Mouse (Mus musculus): ENCODE data around the gene Phtf2.

The Phtf2 gene

DNA sequence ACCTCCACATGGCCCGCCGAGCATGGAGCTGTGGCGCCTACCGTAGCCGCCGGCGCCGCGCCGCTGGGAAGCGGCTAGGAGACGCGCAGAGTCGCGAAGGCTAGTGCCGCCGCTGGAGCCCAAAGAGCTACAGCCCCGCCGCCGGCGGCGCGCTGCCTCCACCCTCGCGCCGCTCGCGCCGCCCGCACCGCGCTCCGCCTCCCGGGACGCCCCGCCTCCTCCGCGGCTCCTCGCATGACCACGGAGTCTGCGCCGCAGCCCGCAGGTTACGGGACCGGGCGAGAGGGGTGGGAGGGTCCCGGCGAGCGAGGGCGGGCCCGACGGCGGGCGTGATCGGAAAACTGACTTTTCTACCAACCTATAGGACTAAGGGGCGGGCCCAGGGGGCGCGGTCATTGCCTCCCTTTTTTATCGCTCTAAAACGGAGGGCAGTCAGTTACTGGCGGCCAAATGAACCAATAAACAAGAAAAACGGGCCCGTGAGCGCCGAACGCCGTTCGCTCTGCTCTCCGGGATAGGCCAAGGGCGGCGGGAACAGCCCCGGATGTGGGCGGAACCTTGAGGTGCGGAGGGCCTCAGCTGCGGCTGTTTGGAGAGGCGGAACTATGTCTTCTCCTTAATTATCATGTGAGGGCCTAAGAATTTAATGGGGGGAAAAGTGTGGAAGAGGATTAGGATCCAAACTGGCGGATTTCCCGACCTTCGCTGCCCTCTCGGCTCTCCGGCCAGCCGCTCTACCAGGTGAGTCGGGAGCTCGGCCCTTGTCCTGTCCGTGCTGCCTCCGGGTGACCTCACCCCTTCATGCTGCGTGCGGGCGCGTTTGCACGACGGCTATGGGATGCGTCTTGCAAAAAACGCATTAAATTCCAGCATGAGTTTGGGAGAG lies at the start of gene Phtf2, which contains the start of gene Tmem60:
TSS of gene Phtf2 (minus strand) at position 210 of the 886 bp plus-strand sequence.
TSS of gene Tmem60 (plus strand) at position 277 of the 886 bp plus-strand sequence.
- DNase-seq (ENCODE audit: low read depth, low spot score) = peak; percentile 99

DNA sequence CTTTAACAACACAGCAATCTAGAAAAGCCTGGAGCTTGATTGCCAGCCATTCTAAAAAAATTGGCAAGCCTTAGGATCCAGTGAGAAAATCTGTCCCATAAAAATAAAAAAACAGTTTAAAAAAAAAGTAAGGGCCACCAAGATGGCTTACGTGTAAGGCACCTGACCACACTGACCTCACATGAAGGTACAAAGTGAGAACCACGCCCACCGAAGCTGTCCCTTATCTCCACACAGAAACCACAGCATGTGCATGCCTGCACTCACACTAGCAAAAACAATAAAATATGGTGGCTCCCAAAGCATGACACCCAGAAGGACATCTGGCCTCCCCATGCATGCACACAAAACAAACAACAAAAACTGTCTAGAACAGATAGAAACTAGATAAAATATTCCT lies 49.4 kb upstream of the Phtf2 start:
- DNase-seq (ENCODE audit: low read depth, low spot score) = peak; percentile 51

DNA sequence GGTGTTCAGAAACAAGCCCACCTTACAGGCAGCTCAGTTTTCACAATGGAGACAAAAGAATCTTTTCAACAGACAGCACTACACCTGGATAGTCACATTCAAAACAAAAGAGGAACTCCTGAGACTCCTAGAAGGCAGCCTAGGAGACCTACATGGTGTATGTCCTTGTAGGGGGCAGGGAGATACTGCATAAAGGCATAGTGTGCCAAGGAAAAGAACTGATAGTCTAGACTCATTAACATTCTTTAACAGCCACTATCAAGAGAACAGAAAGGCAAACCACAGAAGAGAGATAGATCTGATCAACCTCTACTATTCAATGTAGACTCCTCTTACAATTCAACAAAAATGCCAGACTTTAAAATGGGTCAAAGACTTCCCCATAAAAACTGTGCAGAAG lies 48.5 kb upstream of the Phtf2 start:
- no peak for DNase-seq (ENCODE audit: low read depth, low spot score)

DNA sequence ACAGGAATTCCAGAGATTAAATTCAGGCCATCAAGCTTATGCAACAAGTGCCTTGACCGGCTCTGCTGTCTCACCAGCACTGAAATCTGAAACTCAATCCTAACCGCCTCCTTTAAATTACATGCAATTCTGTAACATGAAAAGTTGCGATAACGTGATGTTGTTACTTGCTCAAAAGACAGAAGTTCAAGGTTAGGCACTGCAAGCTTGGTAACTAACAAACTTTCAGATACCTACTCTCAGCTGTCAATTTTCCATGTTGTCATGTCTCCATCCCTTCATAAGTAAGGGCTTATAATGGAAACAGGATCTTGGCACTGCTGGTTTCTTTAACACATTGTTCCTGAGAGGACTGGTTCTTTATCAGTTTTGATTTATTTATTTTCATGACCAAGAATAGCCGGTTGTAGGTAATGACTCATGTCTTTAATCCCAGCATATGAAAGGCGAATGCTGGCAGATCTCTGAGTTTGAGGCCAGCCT lies 47.8 kb upstream of the Phtf2 start:
- no peak for DNase-seq (ENCODE audit: low read depth, low spot score)

DNA sequence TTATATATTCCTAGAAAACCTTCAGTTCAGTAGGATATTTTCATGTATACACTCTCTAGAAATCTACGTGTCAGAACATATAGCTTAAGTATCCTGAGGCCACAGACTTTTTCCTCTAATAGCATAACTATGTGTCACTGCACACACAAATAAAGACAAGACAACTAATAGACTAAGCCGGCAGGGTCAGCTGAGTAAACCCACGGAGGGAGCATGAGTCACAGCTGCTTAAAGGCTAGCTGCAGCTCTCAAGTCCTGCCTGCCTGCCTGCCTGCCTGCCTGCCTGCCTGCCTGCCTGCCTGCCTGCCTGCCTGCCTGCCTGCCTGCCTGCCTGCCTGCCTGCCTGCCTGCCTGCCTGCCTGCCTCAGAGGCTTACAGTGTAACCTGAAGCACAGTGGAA lies 43.5 kb upstream of the Phtf2 start:
- DNase-seq (ENCODE audit: low read depth, low spot score) = no peak

DNA sequence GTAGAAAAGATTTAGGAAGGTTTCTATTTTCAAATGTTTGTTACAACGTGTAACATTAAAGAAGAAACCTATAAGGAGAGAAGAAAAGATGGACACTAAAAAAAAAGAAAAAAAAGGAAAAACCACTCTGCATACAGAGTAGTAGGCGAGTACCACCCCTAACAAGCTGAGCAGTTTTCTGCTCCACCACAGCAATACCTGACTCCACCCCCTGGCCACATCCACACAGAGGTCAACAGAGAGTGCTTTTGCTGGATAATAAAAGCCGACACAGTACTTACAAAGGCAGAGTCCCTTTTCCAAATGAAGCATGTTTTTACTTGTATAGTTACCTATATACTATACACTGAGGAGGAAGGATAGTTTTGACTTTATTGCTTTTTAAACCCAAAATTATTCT lies 42.7 kb upstream of the Phtf2 start:
- DNase-seq (ENCODE audit: low read depth, low spot score) = no peak

DNA sequence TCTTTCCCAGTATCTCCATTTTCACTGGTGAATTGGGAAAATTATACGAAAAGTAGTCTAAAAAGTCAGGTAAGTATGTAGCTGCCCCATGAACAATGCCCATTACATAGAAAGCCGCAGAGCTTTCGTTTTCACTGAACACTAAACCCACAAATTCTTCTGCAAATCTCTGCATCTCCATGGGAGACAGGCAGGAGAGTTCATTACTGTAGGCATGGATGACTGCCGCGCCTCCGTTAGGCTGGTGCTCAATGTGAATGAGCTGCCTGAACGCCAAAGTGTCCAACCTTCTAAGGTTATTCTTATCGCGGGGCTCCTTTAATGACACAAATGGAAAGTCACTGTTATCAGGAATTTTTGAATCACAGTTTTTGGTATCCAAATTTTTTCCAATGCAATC lies 37.6 kb upstream of the Phtf2 start:
- DNase-seq (ENCODE audit: low read depth, low spot score) = no peak

DNA sequence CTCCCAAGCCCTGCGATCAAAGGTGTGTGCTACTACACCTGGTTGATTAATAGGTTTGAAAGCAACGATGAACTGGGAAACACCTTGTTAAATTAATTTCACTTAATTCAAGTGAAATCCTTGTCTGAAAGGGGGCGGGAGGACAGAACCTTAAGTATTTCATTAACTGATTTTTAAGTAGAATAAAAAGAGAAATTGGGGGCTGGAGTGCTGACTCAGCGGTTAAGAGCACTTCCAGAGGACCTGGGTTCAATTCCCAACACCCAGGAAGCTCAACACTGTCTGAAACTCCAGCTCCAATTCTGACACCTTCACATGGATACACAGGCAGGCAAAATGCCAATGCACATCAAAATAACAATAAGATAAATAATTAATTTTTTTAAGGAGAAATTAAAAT lies 37.0 kb upstream of the Phtf2 start:
- DNase-seq (ENCODE audit: low read depth, low spot score) = no peak

DNA sequence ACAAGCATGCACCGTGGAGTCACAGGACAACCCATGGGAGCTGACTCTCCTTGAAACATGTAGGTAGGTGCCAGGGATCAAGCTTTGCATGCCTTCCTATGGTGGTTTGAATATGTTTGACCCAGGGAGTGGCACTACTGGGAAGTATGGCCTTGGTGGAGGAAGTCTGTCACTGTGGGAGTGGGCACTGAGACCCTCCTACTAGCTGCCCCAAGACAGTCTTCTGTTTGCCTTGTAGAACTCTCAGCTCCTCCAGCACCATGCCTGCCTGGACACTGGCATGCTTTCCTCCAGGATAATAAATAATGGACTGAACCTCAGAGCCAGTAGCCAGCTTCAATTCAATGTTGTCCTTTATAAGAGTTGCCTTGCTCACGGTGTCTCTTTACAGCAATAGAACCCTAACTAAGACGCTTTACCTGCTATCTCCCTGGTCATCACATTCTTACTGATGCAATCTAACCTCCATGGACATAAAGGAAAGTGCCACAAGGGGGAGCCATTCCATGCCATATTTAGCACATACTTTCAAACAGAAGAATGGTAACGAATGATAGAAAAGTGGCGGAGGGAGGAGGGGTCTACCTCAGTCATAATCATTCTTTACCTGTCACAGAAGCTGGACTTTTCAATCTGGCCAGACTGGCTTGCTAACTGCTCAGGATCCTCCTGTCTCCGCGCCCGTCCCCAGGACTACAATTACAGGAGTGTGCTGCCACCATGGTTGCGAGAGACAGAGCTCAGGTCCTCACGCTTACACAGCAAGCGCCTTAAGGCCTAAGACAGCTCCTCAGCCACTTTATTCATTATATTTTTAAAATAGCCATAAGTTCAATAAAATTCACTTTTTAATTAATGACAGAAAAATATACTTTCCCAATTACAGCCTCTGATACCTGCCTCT lies 31.7 kb upstream of the Phtf2 start:
- peak; percentile 73 for DNase-seq (ENCODE audit: low read depth, low spot score)

DNA sequence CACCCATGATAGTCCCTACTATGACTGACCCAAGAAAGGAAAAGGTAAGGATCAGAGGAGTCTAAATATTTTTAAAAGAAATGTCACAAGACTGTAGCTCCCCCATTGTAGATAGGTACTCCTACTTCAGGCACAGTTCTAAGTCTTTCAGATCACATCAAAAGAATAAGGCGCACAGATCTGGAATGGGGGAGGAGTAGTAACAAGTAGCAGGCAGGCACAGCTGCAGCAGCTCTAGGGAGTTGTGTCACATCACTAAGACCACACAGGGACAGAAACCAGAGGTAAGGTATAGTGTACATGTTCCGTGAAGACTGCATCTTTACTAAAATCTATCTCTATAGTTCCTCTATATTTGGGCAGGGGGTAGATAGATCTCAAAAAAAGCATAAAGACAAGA lies 29.8 kb upstream of the Phtf2 start:
- DNase-seq (ENCODE audit: low read depth, low spot score) = no peak

DNA sequence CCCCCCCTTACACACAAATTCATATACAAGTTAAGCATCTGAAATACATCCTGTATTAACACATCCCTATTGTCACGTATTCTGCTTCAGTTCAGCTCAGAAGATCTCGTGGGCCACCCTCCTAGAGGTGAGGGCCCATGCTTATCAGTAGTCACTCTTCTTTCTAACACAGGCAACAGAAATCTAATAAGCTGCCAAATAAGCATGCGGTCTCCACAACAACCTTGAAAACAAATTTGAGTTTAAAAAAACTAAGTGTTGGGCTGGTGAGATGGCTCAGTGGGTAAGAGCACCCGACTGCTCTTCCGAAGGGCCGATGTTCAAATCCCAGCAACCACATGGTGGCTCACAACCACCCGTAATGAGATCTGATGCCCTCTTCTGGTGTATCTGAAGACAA lies 24.3 kb upstream of the Phtf2 start:
- no peak for DNase-seq (ENCODE audit: low read depth, low spot score)

DNA sequence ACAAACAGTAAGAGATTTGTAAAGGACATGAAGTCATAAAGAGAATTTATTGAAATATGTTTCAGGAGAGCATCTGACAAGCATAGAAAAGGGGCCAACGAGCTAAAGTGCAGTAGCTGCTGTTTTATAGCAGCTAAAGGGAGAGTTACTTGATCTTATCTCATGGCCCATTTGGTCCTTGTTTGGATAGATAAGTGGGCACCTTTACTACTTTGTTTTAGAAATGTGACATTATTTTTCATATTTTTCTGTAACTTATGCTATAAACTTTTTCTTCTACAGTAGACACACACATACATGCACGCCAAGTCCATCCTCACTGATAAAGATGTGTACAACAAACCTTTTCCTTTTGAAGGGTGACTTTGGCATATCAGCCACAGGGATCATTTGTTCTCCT lies 23.5 kb upstream of the Phtf2 start:
- no peak for DNase-seq (ENCODE audit: low read depth, low spot score)

DNA sequence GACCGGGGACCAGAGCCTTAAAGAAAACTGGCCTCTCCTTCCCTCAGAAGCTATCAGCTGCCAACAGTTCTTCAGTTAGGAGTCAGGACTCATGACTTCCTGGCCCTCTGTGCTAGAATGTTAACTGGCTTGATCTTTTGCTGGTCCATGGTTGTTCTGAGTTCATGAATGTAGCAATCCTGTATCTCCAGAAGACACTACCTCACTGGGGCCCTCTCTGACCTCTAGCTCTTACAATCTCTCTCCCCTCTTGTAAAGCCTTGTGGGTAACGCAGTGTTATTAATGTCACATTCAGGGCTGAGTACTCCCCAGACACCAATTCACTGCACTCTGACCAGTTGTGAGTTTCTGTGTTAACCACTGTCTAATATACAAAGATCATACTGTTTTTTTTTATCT lies 22.7 kb upstream of the Phtf2 start:
- no peak for DNase-seq (ENCODE audit: low read depth, low spot score)

DNA sequence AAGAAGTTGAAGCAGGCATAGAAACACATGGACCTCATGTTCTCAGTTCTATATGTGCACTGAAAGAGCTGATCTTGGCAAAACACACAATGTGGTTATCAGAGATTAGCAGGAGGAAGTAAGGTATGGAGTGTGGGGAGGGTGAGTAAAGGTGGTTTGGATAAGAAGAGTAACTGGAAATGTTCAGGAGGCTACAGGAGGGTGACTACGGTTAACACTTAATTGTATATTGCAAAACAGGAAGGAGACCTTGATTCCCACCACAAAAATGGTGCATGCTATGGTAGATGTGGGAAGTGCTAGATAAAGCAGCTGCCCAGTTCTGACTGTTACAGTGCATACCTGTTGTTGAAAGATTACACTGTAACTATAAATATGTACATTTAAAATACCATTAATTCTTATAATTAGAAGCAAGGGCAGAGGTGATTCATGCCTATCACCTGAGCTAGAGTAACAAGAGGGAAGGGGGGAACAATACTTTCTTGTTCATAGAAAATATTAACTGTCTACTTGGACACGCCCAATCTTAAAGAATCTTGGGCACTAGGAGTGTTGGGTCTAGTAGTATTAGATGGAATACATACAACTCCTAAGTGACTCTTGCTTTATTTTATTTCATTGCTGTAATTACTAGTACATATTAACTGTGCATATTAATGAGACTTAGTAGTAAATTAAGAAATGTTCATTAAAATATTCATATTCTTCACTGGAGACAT lies 15.7 kb upstream of the Phtf2 start:
- no peak for DNase-seq (ENCODE audit: low read depth, low spot score)

DNA sequence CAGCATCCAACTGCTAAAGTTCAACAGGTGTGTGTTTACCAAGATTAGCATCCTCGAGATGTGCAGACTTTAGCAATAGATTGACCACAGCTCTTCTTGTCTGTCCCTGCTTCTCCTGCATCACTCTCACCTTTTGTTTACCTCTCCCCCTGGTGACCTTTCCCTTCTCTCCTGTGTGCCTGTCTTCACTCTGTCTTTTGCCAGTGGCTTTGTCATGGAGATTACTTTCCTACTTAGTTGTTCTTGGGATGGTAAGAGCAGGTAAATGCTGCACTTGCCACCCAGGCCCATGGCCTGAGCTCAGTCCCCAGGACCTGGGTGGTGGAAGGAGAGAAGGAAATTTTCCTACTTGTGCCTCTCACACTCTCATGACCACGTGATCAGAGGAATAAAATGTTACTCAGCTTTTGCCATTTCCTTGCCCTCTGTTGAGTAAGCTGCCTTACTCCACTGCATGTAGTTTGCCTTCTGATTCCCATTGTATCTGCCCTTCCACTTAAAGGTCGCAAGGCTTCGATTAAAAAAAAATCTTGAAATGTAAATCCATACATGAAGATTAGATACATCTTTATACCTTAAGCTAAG lies 2.2 kb upstream of the Phtf2 start:
- DNase-seq (ENCODE audit: low read depth, low spot score) = no peak

DNA sequence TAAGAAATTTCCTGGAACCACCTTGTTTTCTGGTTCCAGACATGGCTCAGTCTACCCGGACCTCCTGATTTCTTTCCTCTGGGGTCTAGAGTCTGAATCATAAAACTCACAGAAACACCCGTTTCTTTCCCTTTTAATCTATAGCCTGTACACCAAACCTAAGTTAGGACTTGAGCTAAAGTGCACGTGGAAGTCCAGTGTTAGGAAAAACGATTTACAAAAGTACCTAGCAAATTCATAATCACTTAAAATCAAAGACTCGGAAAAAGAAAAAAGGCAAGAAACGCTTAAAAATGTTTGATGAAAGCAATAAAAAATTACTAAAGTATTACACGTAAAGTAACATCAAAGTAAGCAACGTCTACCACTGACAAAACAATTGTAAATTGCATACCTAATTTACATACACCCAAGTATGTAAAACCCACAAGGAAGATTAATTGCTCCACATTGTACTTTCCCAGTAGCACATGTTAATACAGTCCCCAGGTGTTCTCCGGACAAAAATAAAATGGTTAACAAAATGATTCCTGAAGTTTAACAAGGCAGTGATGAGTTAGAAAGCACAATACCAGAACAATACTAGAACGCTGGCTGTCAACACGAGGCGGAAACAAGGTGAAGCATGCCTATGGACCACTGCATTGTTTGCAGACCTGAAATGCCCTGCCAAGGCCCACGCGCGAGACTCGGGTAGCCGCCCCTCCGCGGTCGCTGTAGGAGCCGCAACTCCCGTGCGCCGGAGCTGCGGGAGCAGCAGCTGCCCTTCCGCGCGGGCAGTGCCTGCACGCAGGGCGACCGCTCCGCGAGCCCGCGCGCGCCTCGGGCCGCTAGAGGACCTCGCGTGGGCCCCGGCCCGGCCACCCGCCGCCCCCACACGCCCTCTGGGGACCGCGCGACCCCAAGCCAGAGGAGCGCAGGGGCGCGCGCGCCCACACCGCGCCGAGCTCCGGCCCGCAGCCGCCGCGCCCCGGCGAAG lies 838 bp downstream of the Phtf2 start:
- peak; percentile 67 for DNase-seq (ENCODE audit: low read depth, low spot score)

DNA sequence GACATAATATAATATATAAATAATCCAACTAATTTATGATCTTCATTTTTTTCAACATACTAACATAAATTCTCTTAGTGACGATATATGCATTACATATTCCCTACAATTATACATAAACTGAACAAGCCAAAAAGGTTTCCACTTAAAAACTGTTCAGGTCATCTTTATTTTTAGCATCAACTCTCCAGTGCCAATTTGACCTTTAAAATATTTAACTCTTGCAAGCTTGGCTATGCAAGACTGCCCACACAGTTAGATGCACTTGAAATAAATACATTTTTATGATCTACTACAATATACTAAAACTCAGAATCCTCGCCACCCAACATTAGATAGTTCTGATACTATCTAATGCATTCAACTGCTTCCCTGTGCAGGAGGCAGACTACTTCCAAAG lies 1.5 kb downstream of the Phtf2 start:
- DNase-seq (ENCODE audit: low read depth, low spot score) = no peak

DNA sequence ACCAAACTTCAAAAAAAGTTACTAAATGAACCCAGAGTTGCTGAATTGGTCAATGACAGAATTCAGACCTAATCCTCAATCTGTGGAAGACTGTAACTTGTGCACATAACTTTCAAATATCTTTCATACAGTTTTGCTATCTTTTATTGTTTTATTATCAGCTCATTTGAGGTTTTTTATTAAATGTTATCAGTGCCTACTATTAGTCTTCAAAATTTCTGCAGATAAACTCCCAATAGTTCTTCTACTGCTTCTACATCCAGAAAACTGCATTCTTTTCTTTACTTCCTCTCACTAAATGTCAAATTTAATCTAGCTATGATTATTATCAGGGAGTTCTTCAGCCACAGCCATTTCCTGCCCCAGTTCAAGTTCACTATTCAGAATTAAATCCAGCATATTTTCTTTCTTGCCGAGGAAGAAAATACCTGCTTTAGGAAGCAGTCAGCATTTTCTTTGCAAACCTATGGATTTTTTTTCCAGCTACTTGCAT lies 4.9 kb downstream of the Phtf2 start:
- no peak for DNase-seq (ENCODE audit: low read depth, low spot score)

DNA sequence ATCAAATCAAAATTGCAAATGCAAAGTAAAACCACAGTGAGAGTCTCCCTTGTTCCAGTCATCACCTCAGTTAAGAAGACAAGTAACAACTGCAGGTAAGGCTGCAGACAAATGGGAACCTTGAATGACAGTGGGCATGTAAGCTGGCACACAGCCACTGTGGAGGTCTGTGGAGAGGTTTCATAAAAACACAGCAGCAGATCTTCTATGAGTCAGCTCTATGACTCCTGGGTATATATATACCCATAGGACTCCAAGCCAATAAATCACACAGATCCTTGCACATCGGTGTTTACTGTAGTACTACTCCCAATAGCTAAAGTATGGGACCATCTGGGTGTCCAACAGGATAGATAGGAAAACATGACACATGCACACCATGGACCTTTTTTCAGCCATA lies 8.8 kb downstream of the Phtf2 start:
- DNase-seq (ENCODE audit: low read depth, low spot score) = no peak

DNA sequence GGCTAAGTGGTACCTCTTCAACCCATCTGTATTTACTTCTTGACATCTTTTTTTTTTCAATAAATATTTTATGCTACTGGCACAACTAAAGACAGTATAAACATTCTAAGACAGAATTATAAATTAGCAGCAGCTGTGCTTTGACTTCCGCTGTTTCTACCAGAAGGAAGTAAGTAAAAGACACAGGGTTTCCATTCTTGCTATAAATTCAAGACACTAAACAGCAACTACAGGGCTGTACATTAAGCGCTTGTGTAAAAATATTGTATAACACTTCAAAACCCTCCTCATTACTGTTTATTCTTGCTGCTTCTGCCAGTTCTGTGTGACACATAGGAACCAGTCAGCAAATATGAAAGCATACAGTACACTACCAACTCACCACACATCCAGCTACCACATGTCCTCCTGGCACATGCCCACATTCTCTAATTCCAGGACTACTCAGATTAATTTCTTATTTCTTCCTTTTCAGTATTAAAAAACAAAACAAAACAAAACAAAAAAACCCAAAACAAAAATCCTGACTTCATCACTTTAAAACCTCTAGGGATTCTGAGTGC lies 16.6 kb downstream of the Phtf2 start:
- no peak for DNase-seq (ENCODE audit: low read depth, low spot score)
